Mouse (Mus musculus) stomach, postnatal 0 days (tissue): ENCODE data around the gene Pdpn.

Source experiments
- CTCF ChIP-seq: IDR thresholded peaks from 2 replicates; pipeline ENCODE4 v1.5.1; 2016; ENCODE audit warnings: antibody characterized with exemption, low read depth, mild to moderate bottlenecking, moderate library complexity
- EP300 ChIP-seq: optimal IDR thresholded peaks from 2 replicates; pipeline ENCODE3; 2016; ENCODE audit warnings: antibody characterized with exemption

GRCm38 (mm10) chr4:143325625-143325941 lies 26.2 kb upstream of the Pdpn start:
- TF ChIP-seq CTCF = peak; percentile 91
- no peak for TF ChIP-seq EP300
